Mouse (Mus musculus) heart, embryonic 13.5 days (tissue): ENCODE measurements around the gene Gm21969. TPM values are rescaled to one million over a fixed set of nuclear protein-coding genes. Genes with fewer than 3 reads are reported as not detected.

ENCODE experiments used
- ATAC-seq: fragments of 200-750 bp; cut with Nextera tagmentation; 2 replicates; pipeline ENCODE4 v1.8.0; 2017; ENCODE audit warnings: moderate TSS enrichment; ENCODE audit not compliant: insufficient number of reproducible peaks, low FRiP score, low TSS enrichment; ENCODE audit errors: extremely low read depth
- H3K27ac ChIP-seq: fragments of 300-500 bp; sonication (generic); replicated peaks from 2 replicates; pipeline ENCODE4 v1.5.1; 2015; ENCODE audit warnings: moderate library complexity, mild to moderate bottlenecking, inconsistent platforms
- H3K27me3 ChIP-seq: fragments of 300-500 bp; sonication (generic); replicated peaks from 2 replicates; pipeline ENCODE4 v1.6.1; 2015; ENCODE audit warnings: mild to moderate bottlenecking, inconsistent platforms
- H3K36me3 ChIP-seq: fragments of 300-500 bp; sonication (generic); 2 replicates; pipeline ENCODE4 v1.6.1; 2015; ENCODE audit warnings: mild to moderate bottlenecking, inconsistent platforms
- H3K4me1 ChIP-seq: fragments of 300-500 bp; sonication (generic); 2 replicates; pipeline ENCODE4 v1.6.1; 2015; ENCODE audit warnings: inconsistent platforms
- H3K4me2 ChIP-seq: fragments of 300-500 bp; sonication (generic); 2 replicates; pipeline ENCODE4 v1.6.1; 2015; ENCODE audit warnings: inconsistent platforms, mild to moderate bottlenecking, moderate library complexity
- H3K4me3 ChIP-seq: fragments of 300-500 bp; sonication (generic); 2 replicates; pipeline ENCODE4 v1.5.1; 2015; ENCODE audit warnings: moderate library complexity, mild to moderate bottlenecking, inconsistent platforms
- H3K9ac ChIP-seq: fragments of 300-500 bp; sonication (generic); 2 replicates; pipeline ENCODE4 v1.6.1; 2015; ENCODE audit warnings: inconsistent platforms, mild to moderate bottlenecking, moderate library complexity
- H3K9me3 ChIP-seq: fragments of 300-500 bp; sonication (generic); 2 replicates; pipeline ENCODE4 v1.6.1; 2016; ENCODE audit warnings: inconsistent platforms
- WGBS: fragments of 180-500 bp; shearing (Covaris S2); methylation state at CpG from one replicate; pipeline ENCODE4 v1.1.7; 2015; ENCODE audit warnings: mixed read lengths; 5-methylcytosine and 5-hydroxymethylcytosine counted together
- polyA plus RNA-seq: library from polyadenylated mRNA; unstranded; fragments of >200 nt; fragmentation: Nextera tagmentation; extraction: Ambion mirVana; gene quantifications from 2 replicates; pipeline ENCODE4 v1.2.1, GENCODE M21; 2015

Gene Gm21969
- not detected in 2 replicates for polyA plus RNA-seq

- peak within 1 kb of the TSS; percentile 67 for H3K9ac ChIP-seq
- peaks cover 32% of the 10 kb centered on the region for H3K36me3 ChIP-seq
- no peak for ATAC-seq
- peak within 1 kb of the TSS; percentile 88 for H3K27ac ChIP-seq
- no peak within 1 kb of the TSS for H3K4me3 ChIP-seq
- peaks cover 58% of the 10 kb centered on the region for H3K4me1 ChIP-seq
- peak within 1 kb of the TSS; percentile 47 for H3K4me2 ChIP-seq
- no peaks in the 10 kb centered on the region for H3K9me3 ChIP-seq
- 41% methylated on average over 14 of the region's 14 CpGs for WGBS
- no peaks in the 10 kb centered on the region for H3K27me3 ChIP-seq
Measured at GRCm38 (mm10) chr4:139602357-139603244, at the start of gene Gm21969. TSS of gene Gm21969 (plus strand) at chr4:139603186.

- Histone ChIP-seq H3K9ac (no peak overlapping the region), H3K4me1 (peaks cover 7% of the 10 kb centered on the region), H3K4me2 (no peak overlapping the region), H3K36me3 (no peaks in the 10 kb centered on the region), H3K27me3 (no peaks in the 10 kb centered on the region), H3K4me3 (no peak overlapping the region), H3K9me3 (peaks cover 10% of the 10 kb centered on the region; the same call in 1 of the 2 replicates), H3K27ac (peak overlapping the region; percentile 20; the same call in 1 of the 2 replicates)
- WGBS, result 78% methylated on average over 11 of the region's 11 CpGs
- no peak for ATAC-seq
Measured at GRCm38 (mm10) chr4:139555235-139555634, 47.8 kb upstream of the Gm21969 start.

GRCm38 (mm10) chr4:139555951-139556350 lies 47.0 kb upstream of the Gm21969 start:
- H3K27me3 ChIP-seq, result no peaks in the 10 kb centered on the region
- peak overlapping the region; percentile 36 for H3K4me2 ChIP-seq
- H3K4me3 ChIP-seq, result peak overlapping the region; percentile 18; the same call in 1 of the 2 replicates
- no peaks in the 10 kb centered on the region for H3K36me3 ChIP-seq
- peaks cover 10% of the 10 kb centered on the region; the same call in 1 of the 2 replicates for H3K9me3 ChIP-seq
- 49% methylated on average over 19 of the region's 19 CpGs for WGBS
- peak overlapping the region; percentile 20 for H3K27ac ChIP-seq
- H3K9ac ChIP-seq, result no peak overlapping the region
- peaks cover 7% of the 10 kb centered on the region for H3K4me1 ChIP-seq
- ATAC-seq, result no peak

GRCm38 (mm10) chr4:139568361-139568760 lies 34.6 kb upstream of the Gm21969 start:
- H3K27ac ChIP-seq, result no peak overlapping the region
- WGBS, result 72% methylated on average over 15 of the region's 15 CpGs
- H3K4me2 ChIP-seq, result no peak overlapping the region
- peaks cover 32% of the 10 kb centered on the region for H3K27me3 ChIP-seq
- H3K4me3 ChIP-seq, result no peak overlapping the region
- H3K9me3 ChIP-seq, result no peaks in the 10 kb centered on the region
- H3K4me1 ChIP-seq, result peaks cover under 1% of the 10 kb centered on the region; the same call in 1 of the 2 replicates
- ATAC-seq, result no peak
- no peaks in the 10 kb centered on the region for H3K36me3 ChIP-seq
- H3K9ac ChIP-seq, result no peak overlapping the region

GRCm38 (mm10) chr4:139570756-139571155 lies 32.2 kb upstream of the Gm21969 start:
- WGBS, result 67% methylated on average over 10 of the region's 10 CpGs
- ATAC-seq, result no peak
- peaks cover 32% of the 10 kb centered on the region for H3K27me3 ChIP-seq
- peaks cover 10% of the 10 kb centered on the region for H3K4me1 ChIP-seq
- no peaks in the 10 kb centered on the region for H3K9me3 ChIP-seq
- no peaks in the 10 kb centered on the region for H3K36me3 ChIP-seq
- H3K4me2 ChIP-seq, result no peak overlapping the region
- H3K4me3 ChIP-seq, result no peak overlapping the region
- H3K27ac ChIP-seq, result no peak overlapping the region
- H3K9ac ChIP-seq, result no peak overlapping the region

GRCm38 (mm10) chr4:139572928-139573512 lies 30.0 kb upstream of the Gm21969 start:
- no peak overlapping the region; the same call in 1 of the 2 replicates for H3K4me2 ChIP-seq
- WGBS, result 83% methylated on average over 12 of the region's 12 CpGs
- H3K4me3 ChIP-seq, result no peak overlapping the region

GRCm38 (mm10) chr4:139574156-139574798 lies 28.7 kb upstream of the Gm21969 start:
- H3K36me3 ChIP-seq, result no peaks in the 10 kb centered on the region
- H3K9ac ChIP-seq, result peak overlapping the region; percentile 92
- no peaks in the 10 kb centered on the region for H3K9me3 ChIP-seq
- peak overlapping the region; percentile 86 for H3K27ac ChIP-seq
- WGBS, result under 1% methylated on average over 46 of the region's 52 CpGs
- H3K4me1 ChIP-seq, result peaks cover 45% of the 10 kb centered on the region
- H3K27me3 ChIP-seq, result peaks cover 19% of the 10 kb centered on the region; the same call in 1 of the 2 replicates
- H3K4me2 ChIP-seq, result peak overlapping the region; percentile 78
- peak; percentile 97 for ATAC-seq
- peak overlapping the region; percentile 81 for H3K4me3 ChIP-seq

More at GRCm38 (mm10) chr4:139572928-139573512, 30.0 kb upstream of the Gm21969 start:
- no peaks in the 10 kb centered on the region for H3K9me3 ChIP-seq
- no peak overlapping the region for H3K27ac ChIP-seq
- H3K9ac ChIP-seq, result no peak overlapping the region
- H3K36me3 ChIP-seq, result no peaks in the 10 kb centered on the region
- H3K27me3 ChIP-seq, result peaks cover 29% of the 10 kb centered on the region; the same call in 1 of the 2 replicates
- ATAC-seq, result no peak
- H3K4me1 ChIP-seq, result peaks cover 32% of the 10 kb centered on the region

GRCm38 (mm10) chr4:139574799-139575672 lies 27.9 kb upstream of the Gm21969 start:
- Histone ChIP-seq H3K36me3 (no peaks in the 10 kb centered on the region), H3K9ac (peak overlapping the region; percentile 92), H3K4me3 (peak overlapping the region; percentile 81), H3K4me1 (peaks cover 52% of the 10 kb centered on the region), H3K9me3 (no peaks in the 10 kb centered on the region), H3K27ac (peak overlapping the region; percentile 86), H3K27me3 (0 out of 2 replicates have a peak, but pooled peaks cover 12% of the 10 kb centered on the region), H3K4me2 (peak overlapping the region; percentile 78)
- ATAC-seq, result peak; percentile 5; the same call in 1 of the 2 replicates
- under 1% methylated on average over 110 of the region's 111 CpGs for WGBS

- 8% methylated on average over 14 of the region's 14 CpGs for WGBS
- peak overlapping the region; percentile 81 for H3K4me3 ChIP-seq
- ATAC-seq, result no peak
- H3K9ac ChIP-seq, result peak overlapping the region; percentile 92
- peak overlapping the region; percentile 86 for H3K27ac ChIP-seq
- 0 out of 2 replicates have a peak, but pooled peaks cover 12% of the 10 kb centered on the region for H3K27me3 ChIP-seq
- peak overlapping the region; percentile 78 for H3K4me2 ChIP-seq
- peaks cover 58% of the 10 kb centered on the region for H3K4me1 ChIP-seq
- no peaks in the 10 kb centered on the region for H3K9me3 ChIP-seq
- H3K36me3 ChIP-seq, result no peaks in the 10 kb centered on the region
Measured at GRCm38 (mm10) chr4:139575673-139576003, 27.3 kb upstream of the Gm21969 start.

GRCm38 (mm10) chr4:139576251-139576880 lies 26.6 kb upstream of the Gm21969 start:
- H3K4me1 ChIP-seq, result peaks cover 66% of the 10 kb centered on the region
- 43% methylated on average over 14 of the region's 14 CpGs for WGBS

More at GRCm38 (mm10) chr4:139576251-139576880, 26.6 kb upstream of the Gm21969 start:
- ATAC-seq, result no peak
- Histone ChIP-seq H3K9me3 (no peaks in the 10 kb centered on the region), H3K27me3 (0 out of 2 replicates have a peak, but pooled peaks cover 12% of the 10 kb centered on the region), H3K27ac (no peak overlapping the region), H3K9ac (peak overlapping the region; percentile 92), H3K4me2 (peak overlapping the region; percentile 78), H3K4me3 (peak overlapping the region; percentile 81), H3K36me3 (no peaks in the 10 kb centered on the region)
